Mouse (Mus musculus) CH12.LX (cell line): Measurements from ENCODE around the gene Mrtfa.

ENCODE experiments used
- CTCF ChIP-seq, 2 experiments: IDR thresholded peaks in 1 of 2; conservative IDR thresholded peaks in 1 of 2; 2 replicates each; pipeline ENCODE4 v1.5.1; 2011 to 2012; ENCODE audit warnings: low read depth in 2 of 2, low read length in 2 of 2, improper control_type of control experiment in 1 of 2, inconsistent platforms in 1 of 2, mild to moderate bottlenecking in 1 of 2, moderate library complexity in 1 of 2
- ELF1 ChIP-seq: IDR thresholded peaks from 2 replicates; pipeline ENCODE4 v1.6.1; 2014; ENCODE audit warnings: low read depth, mild to moderate bottlenecking, inconsistent platforms, low read length, improper control_type of control experiment
- MAZ ChIP-seq: IDR thresholded peaks from 2 replicates; pipeline ENCODE4 v1.6.1; 2012; ENCODE audit warnings: low read depth, mild to moderate bottlenecking, inconsistent platforms, low read length, improper control_type of control experiment, moderate library complexity
- MYC ChIP-seq: IDR thresholded peaks from 2 replicates; pipeline ENCODE4 v1.6.1; 2011; ENCODE audit warnings: low read depth, mild to moderate bottlenecking, improper control_type of control experiment, low read length
- POLR2A ChIP-seq: IDR thresholded peaks from 2 replicates; pipeline ENCODE4 v1.6.1; 2011; ENCODE audit warnings: low read depth, mild to moderate bottlenecking, improper control_type of control experiment, low read length
- SIN3A ChIP-seq: IDR thresholded peaks from 2 replicates; pipeline ENCODE4 v1.6.1; 2012; ENCODE audit warnings: low read length, improper control_type of control experiment, inconsistent platforms
- UBTF ChIP-seq: IDR thresholded peaks from 2 replicates; pipeline ENCODE4 v1.6.1; 2012; ENCODE audit warnings: low read depth, mild to moderate bottlenecking, inconsistent platforms, low read length, improper control_type of control experiment, moderate library complexity
- ZKSCAN1 ChIP-seq: IDR thresholded peaks from 2 replicates; pipeline ENCODE4 v1.6.1; 2012; ENCODE audit warnings: low read depth, inconsistent platforms, low read length, improper control_type of control experiment, borderline replicate concordance
- ZMIZ1 ChIP-seq: IDR thresholded peaks from 2 replicates; pipeline ENCODE4 v1.6.1; 2012; ENCODE audit warnings: low read depth, mild to moderate bottlenecking, inconsistent platforms, low read length, improper control_type of control experiment

GRCm38 (mm10) chr15:81026901-81027300 is 163.7 kb downstream of the Mrtfa start:
- TF ChIP-seq CTCF (conservative IDR thresholded peaks at IDR 0.05 in 1 of 2, IDR thresholded peaks at IDR 0.05 in 1 of 2; ENCODE audit: low read depth in 2 of 2, low read length in 2 of 2) = no peak
- no peak for TF ChIP-seq ZMIZ1
- no peak for TF ChIP-seq ELF1
- no peak for TF ChIP-seq ZKSCAN1
- TF ChIP-seq MYC = no peak
- TF ChIP-seq SIN3A = no peak
- no peak for TF ChIP-seq MAZ
- TF ChIP-seq POLR2A = no peak
- no peak for TF ChIP-seq UBTF
